Mouse (Mus musculus): ENCODE results near the gene Zfp740.

Zfp740 gene

GRCm38 (mm10) chr15:102248131-102248811, 45.2 kb downstream of the Zfp740 start:
- no peak for DNase-seq (ENCODE audit: low spot score in 2 of 2)

GRCm38 (mm10) chr15:102248812-102249191, 45.8 kb downstream of the Zfp740 start:
- DNase-seq (ENCODE audit: low spot score in 2 of 2): no peak

- no peak for DNase-seq (ENCODE audit: low spot score in 2 of 2)
These were observed 46.2 kb downstream of the Zfp740 start for GRCm38 (mm10) chr15:102249251-102249691.

- DNase-seq (ENCODE audit: low spot score in 2 of 2): no peak
These were observed 46.9 kb downstream of the Zfp740 start for GRCm38 (mm10) chr15:102249967-102250366.

- no peak for DNase-seq (ENCODE audit: low spot score in 2 of 2)
These were observed 47.5 kb downstream of the Zfp740 start for GRCm38 (mm10) chr15:102250521-102250920.

- no peak for DNase-seq (ENCODE audit: low spot score in 2 of 2)
These were observed 52.7 kb downstream of the Zfp740 start for GRCm38 (mm10) chr15:102255547-102256255.

GRCm38 (mm10) chr15:102256431-102257201, 53.6 kb downstream of the Zfp740 start:
- DNase-seq (ENCODE audit: low spot score in 2 of 2): no peak

- DNase-seq (ENCODE audit: low spot score in 2 of 2): no peak
These were observed 54.4 kb downstream of the Zfp740 start, which contains the start of gene Rarg for GRCm38 (mm10) chr15:102257202-102258075. TSS of gene Rarg (minus strand) at chr15:102257517.

GRCm38 (mm10) chr15:102258076-102258470, 55.0 kb downstream of the Zfp740 start:
- no peak for DNase-seq (ENCODE audit: low spot score in 2 of 2)

GRCm38 (mm10) chr15:102258581-102259253, 55.7 kb downstream of the Zfp740 start:
- DNase-seq (ENCODE audit: low spot score in 2 of 2): no peak

- no peak for DNase-seq (ENCODE audit: low spot score in 2 of 2)
These were observed 59.5 kb downstream of the Zfp740 start for GRCm38 (mm10) chr15:102262582-102262981.

GRCm38 (mm10) chr15:102263037-102263436, 60.0 kb downstream of the Zfp740 start:
- DNase-seq (ENCODE audit: low spot score in 2 of 2): no peak
